Mouse (Mus musculus) stomach, postnatal 0 days (tissue): Measurements from ENCODE around the gene Ndn.

Experiments used
- CTCF ChIP-seq: IDR thresholded peaks from 2 replicates; pipeline ENCODE4 v1.5.1; 2016; ENCODE audit warnings: antibody characterized with exemption, low read depth, mild to moderate bottlenecking, moderate library complexity
- EP300 ChIP-seq: optimal IDR thresholded peaks from 2 replicates; pipeline ENCODE3; 2016; ENCODE audit warnings: antibody characterized with exemption

GRCm38 (mm10) chr7:62365039-62365636 lies 18.8 kb downstream of the Ndn start:
- TF ChIP-seq CTCF (no peak), EP300 (no peak)
